Mouse (Mus musculus): ENCODE results near the gene Erc1.

- TF ChIP-seq CTCF (IDR thresholded peaks at IDR 0.05; ENCODE audit: extremely low read depth, insufficient read depth, insufficient read length, insufficient replicate concordance) (no peak), POLR2A (IDR thresholded peaks at IDR 0.05; ENCODE audit: low read depth, low read length) (no peak)
These were observed 282.3 kb downstream of the Erc1 start for GRCm38 (mm10) chr6:119565451-119566379.

Data from spleen, adult 2 months (tissue).